Mouse (Mus musculus): Measurements from ENCODE around the gene Cbx7.
"Not testable (repeated sequence)": the region's sequence is repeated elsewhere in the genome, so short reads cannot be mapped to it uniquely, and the experiment has no call there.

Gene Cbx7

DNA sequence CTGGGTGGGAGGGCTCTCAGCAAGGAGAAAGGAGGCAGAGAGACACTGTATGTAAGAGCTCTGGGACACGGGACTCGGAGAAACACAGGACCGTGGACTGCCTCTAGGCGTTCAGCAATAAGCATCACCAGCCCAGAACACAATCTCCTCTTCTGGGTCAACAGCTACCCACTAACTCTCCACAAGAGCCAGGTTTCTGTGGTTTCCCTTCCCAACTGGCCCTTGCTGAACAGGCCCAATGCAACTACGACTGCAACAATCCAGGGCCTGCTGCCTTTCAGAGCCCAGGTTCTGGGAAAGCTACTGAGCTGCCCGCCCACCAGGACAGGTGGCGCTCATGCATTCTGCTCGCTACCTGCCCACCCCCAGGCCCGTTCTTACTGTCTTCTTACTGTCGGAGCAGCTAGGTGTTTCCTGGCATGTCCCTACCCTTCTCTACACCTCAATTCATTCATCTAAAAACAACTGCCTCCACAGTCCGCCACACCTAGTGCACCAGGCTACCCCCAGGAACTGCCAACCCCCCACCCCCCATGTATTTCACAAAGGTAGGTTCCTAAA lies 44.0 kb downstream of the Cbx7 start:
- DNase-seq (ENCODE audit: low spot score) = no peak

DNA sequence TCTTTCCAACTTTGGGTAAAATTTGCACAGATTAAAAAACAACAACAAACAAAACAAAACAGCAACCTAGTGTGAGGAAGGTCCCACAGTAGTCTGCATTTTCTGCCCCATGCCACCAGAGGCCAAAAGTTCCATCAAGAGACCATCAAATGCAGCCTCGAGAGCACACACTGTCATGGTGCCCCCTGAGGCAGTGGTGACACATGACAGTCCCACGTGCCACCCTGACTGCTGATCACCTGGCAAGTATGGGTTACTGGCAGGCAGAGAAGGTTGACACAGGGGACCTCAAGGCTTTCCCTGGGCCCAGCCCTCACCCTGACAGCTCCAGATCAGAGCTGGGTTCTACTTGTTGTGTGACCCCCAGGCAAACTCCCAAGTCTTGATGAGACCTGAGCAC lies 51.1 kb downstream of the Cbx7 start:
- DNase-seq (ENCODE audit: low spot score) = no peak

DNA sequence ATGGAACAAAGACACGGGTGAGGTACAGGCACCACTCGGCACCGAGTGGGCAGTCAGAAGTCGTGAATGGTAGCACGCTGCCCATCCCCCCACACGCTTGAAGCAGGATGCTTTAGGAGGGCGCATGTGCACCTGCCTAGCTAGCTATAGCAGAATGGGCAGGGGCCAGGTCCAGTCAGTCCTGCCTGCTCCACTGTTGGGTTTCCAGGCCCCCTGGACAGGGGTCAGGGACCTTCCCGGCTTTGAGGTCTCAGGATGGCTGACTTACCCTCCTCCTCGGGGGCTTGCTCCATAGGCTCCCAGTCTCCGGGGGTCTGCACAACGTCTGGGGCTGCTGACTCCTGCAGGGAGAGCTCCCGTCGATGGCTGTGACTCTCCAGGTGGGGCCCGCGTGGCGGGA lies 52.4 kb downstream of the Cbx7 start:
- DNase-seq (ENCODE audit: low spot score) = no peak

DNA sequence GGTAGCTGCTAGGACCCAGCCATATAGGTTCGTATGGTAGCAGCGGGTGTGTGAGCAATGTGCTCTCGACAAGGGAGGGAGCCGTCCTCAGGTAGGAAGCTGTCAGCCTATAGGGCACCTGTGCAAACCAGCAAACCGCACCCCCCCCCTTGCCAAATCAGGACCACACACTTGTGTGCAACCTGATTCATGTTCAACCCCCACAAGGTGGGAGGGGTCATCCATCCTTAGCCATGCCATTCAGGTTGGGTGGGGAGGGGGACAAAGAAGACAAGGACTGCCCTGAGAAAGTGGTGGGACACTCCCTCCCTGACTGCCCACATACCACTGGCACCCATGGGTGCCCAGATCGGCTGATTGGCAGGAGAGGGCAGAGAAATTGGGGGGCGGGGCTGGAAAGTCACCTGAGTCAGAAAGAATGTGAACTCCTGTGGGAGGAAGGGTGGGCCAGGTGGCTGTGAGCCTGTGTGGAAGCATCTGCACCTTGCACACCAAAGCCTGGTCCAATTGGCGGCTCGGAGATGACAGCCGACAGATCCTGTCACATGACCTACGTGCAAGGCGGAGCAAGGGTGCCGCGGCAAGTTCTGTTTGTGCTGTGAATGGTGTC lies 53.7 kb downstream of the Cbx7 start:
- no peak for DNase-seq (ENCODE audit: low spot score)

DNA sequence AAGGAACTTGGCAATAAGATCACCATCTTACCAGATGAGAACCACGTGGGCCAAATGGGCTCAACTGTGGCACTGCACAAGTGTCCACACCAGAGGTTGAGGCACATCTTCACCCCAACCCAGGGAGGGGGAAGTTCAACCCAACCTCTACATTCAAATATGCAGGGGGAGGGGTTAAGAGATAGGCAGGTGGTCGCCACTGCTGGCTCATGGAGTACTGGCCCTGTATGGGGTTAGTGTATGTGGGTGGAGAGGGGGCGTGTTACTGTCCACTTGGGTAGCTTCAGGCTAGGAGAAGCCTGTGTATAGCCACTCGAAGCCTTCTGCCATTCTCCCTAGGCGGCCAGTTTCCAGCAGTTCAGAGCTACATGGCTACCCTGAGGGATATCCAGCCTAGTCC lies 54.8 kb downstream of the Cbx7 start:
- DNase-seq (ENCODE audit: low spot score) = no peak

DNA sequence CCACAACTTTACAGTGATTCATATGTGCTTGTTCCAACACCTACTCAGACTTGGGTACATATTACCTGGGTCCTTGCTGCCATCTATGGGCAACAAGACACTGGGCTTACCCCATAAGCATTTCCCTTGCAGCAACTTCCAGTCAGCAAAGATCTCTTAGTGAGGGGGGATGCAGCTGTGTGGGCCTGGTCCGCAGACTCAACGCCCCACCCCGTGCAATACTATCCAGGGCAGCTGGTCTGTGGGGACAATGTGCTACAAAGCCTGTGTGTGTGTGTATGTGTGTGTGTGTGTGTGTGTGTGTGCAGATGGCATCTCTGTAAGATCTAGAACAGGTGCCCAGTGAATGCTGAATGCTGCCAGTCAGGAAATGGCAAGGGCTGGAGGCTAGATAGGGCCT lies 56.6 kb downstream of the Cbx7 start:
- DNase-seq (ENCODE audit: low spot score) = no peak

DNA sequence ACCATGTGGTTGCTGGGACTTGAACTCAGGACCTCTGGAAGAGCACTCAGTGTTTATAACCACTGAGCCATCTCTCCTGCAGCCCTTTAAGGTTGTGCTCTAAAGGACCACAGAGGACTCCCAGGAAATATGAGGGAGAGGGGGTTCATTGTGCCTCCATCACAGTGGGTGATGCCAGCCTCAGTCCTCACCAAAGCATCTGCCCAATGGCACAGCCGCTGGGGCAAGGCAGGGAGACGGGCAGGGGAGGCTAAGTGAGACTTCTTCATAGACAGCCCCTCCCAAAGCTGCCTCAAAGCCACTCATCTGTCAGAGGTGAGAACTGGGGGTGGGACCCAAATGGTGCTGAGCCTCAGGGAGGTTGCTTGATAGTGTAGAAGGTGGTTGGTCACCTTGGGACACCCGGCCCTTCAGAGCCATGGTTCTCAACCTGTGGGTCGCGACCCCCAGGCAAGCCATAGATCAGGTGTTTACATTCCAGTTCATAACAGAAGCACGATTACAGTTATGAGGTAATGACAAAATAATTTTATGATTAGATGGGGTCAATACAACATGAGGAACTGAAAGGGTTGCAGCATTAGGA lies 57.1 kb downstream of the Cbx7 start:
- no peak for DNase-seq (ENCODE audit: low spot score)

DNA sequence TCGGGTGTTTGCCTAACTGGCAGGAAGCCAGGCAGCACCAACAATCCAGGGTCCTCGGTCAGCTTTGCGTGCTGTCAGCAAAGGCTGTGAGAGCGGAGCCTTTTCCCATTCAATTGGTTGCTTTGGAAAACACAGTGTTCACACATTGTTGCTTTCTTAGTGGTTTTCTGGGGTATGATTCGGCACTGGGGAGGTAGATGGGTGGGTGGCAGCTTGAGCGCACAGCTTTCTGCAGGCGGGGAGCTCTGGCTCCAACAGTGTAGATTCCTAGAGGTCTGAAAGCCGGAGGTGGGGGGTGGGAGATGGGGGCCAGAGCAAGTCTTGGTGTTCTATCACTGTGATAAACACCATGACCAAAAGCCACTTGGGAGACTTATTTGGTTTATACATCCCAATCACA lies 59.6 kb downstream of the Cbx7 start:
- no peak for DNase-seq (ENCODE audit: low spot score)

DNA sequence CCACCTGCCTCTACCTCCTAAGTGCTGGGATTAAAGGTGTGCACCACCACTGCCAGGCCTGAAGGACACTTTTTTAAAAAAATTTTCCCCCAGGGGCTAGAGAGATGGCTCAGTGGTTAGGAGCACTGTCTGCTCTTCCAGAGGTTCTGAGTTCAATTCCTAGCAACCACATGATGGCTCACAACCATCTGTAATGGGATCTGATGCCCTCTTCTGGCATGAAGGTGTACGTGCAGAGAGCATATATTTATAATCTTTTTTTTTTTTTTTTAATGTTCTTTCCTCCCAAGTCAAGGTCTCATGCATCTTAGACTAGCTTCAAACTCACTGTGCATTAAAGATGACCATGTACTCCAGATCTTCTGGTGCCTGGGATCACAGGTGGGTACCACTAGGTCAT lies 60.1 kb downstream of the Cbx7 start:
- DNase-seq (ENCODE audit: low spot score) = not testable (repeated sequence)

DNA sequence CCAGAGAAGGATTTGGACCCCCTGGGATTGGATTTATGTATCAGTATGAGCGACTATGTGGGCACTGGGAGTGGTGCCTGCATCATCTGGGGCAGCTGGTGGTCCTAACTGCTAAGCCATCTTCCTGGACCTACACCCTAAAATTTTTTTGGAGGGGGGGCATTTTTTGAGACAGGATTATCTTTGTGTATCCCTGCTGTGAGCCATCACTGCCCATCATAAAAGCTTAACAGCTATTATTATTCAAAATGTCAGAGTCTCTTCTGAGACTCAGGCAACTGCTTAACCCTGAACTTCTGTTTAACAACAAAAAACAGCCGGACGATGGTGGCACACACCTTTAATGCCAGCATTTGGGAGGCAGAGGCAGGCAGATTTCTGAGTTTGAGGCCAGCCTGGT lies 61.9 kb downstream of the Cbx7 start:
- DNase-seq (ENCODE audit: low spot score) = not testable (repeated sequence)

DNA sequence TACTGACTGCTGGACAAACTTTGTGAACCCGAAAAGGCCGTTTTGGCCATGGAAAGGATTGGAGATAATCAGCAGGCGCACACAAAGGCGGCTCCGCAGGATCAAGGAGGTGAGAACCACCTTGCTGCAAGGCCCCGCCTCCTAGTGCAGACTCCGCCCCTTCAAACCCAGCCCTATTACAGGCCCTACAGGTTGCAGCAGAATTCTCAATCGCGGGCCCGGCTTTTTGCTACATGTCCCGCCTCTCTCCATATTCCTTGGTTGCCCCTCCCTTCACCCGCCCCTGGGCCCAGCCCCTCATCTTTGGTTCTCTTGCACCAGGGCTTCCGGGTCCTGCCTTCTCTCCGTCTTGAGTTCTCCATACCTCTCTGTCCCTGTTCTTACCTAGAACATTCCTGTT lies 64.1 kb downstream of the Cbx7 start:
- no peak for DNase-seq (ENCODE audit: low spot score)

DNA sequence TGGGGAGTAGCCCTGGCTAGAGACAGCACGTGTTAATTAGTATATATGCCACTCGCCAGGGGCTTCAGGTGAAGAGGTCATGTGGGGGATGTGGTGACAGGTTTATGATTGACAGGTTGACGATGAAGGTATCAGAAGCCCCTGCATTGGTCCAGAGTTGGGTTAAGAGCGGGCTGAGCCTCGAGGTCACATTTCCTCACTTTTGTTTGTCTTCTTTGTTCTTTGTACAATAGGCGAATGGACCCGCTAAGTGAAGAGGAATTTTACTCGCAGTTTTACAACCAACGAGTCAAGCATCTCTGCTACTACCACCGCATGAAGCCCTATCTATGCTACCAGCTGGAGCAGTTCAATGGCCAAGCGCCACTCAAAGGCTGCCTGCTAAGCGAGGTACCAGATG lies 65.7 kb downstream of the Cbx7 start:
- DNase-seq (ENCODE audit: low spot score) = no peak

DNA sequence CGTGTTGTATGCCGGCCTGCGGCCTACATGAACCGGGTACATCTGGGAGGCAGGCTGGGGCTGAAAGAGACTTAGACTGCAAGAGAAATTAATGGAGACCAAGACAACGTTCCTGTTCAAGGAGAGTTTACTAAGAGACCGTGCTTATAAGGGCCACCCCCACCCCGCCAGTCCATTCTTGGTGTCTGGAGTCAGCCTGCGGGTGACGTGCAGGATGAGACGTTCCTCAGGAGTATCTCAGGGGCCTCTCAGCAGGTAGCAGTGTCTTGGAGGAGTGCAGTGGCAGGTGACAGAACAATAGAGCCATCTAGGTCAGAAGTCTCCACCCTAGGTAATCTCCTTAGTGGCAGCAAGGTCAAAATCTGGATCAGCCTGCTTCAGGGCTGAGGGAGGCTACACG lies 66.2 kb downstream of the Cbx7 start:
- not testable (repeated sequence) for DNase-seq (ENCODE audit: low spot score)

DNA sequence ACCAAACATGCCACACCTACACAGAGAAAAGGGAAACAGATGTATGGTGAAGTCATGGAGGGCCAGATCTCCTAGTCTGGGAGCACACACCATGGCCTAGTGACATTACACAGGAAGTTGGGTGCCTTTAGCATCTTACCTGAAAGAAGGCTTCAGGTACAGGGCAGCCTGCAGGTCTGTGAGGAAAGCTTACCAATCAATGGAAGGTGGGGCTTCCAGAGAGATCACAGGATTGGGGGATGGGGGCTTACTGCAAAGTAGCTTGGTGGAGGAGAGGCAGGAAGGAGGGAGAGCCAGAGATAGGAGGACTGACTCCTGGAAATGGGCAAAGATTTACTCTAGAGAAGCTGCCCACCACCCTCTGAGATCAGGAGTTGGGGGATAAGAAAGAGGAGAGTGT lies 67.0 kb downstream of the Cbx7 start:
- DNase-seq (ENCODE audit: low spot score) = no peak

DNA sequence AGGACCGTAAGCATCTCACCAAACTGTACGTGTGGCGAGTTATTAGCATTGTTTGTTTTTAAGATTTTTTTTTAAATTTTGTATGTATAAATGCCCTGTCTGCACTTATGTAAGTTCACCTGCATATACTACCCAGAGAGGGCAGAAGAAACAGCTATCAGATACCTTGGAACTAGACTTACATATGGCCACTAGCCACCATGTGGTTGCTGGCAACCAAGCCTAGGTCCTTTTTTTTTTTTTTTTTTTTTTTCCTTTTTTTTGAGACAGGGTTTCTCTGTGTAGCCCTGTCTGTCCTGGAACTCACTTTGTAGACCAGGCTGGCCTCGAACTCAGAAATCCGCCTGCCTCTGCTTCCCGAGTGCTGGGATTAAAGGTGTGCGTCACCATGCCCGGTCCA lies 67.8 kb downstream of the Cbx7 start:
- DNase-seq (ENCODE audit: low spot score) = not testable (repeated sequence)

DNA sequence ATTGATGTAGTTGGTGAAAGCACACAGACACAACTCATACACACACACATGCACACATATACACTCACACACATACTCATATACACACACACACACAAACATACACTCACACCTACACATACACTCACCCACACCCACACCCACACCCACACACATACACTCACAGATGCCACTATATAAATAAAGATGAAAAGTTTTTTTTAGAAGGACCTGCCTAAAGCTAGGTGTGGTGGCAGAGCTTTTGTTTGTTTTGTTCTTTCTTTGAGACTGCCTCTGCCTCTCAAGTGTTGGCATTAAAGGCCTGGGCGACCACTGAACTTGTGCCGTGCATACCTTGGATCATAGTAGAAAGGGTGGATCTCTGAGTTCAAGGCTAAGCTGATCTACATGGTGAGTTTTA lies 69.5 kb downstream of the Cbx7 start:
- no peak for DNase-seq (ENCODE audit: low spot score)

DNA sequence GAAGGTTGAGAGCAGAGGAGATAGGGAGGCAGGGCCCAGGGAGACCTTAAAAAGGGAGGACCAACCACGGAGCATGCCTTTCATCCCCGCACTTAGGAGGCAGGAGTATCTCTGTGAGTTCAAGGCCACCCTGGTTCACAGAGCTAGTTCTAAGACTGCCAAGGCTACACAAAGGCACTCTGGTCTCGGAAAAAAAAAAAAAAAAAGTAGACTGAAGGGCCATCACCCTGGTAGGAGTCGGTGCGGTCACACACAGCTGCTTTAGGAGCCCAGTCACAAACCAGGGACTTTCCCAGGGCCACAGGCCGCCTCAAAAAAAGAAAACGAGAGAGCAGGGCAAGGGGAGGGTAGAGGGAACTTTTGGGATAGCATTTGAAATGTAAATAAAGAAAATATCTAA lies 70.2 kb downstream of the Cbx7 start:
- no peak for DNase-seq (ENCODE audit: low spot score)

DNA sequence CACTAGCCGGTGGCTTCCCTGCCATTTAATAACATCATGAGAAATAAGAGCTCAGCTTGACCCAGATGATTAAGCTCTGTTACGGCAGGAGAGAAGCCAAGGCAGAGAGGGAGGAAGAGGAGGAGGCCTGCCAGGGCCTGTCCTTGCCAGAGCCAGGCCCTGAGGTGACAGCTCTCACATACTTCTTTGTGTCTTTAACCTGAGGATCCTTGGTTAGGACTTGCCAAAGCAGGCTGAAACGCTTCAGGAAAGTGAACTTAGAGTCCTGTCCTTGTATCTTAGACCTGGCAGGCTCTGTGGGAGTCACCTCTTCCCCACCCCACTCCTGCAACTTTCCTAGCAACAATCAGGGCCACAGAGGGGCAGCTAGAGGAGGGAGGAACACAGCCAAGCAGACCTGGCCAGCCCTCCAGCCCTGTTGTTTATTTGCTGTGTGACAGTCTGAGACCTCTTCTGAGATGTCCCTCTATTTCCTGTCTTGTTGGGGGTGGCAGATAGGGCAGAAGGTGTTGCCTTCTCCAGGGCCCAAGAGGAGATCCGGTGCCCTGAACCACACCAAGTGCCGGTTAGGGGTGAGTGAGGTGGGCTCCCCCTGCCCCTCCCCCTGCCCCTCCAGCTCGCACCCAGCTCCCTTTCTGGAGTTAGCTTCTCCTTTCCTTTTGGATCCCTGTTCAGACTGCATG lies 71.0 kb downstream of the Cbx7 start:
- DNase-seq (ENCODE audit: low spot score) = no peak

DNA sequence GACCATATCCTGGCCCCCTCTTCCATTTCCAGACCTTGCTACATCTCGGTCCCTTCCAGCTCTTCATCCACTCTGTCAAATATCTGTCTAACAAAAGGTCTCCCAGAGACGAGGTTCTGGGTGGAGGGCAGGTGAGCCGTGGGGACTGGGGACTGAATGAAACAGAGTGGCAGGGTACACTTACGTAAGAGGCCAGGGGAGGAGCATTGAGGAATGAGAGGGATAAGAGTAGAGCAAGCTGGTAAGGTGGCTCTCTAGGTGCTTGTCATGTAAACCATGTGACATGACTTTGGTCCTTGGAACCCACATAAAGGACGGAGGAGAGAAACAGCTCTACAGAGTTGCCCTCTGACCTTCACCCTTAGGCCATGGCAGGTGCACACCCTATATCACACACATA lies 71.9 kb downstream of the Cbx7 start:
- no peak for DNase-seq (ENCODE audit: low spot score)

DNA sequence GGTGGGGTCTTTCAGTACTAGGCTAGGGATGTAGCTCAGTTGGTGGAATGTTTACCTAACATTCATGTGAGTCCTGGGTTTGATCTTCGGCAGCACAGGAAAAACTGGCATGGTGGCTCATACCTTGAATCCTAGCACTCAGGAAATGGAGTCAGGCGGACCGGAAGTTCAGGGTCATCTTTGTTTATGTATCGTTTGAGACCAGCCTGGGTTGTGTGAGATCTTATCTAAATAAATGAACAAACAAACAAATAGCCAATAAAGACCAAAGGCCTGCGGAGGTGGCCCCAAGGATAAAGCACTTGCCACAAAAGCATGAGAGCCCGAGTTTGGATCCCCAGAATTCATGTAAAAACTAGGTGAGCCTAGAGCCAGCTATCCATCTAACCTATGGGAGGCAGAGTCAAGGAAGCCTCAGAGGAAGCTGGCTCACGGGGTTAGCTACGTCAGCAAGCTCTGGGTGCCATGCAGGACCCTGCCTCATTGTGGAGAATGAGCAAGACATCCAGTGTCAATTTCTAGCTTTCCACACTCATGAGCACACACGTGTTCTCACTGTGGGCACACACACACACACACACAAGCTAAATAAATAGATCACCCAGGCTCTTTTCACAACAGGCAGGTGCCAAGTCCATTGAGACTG lies 74.7 kb downstream of the Cbx7 start:
- no peak for DNase-seq (ENCODE audit: low spot score)

DNA sequence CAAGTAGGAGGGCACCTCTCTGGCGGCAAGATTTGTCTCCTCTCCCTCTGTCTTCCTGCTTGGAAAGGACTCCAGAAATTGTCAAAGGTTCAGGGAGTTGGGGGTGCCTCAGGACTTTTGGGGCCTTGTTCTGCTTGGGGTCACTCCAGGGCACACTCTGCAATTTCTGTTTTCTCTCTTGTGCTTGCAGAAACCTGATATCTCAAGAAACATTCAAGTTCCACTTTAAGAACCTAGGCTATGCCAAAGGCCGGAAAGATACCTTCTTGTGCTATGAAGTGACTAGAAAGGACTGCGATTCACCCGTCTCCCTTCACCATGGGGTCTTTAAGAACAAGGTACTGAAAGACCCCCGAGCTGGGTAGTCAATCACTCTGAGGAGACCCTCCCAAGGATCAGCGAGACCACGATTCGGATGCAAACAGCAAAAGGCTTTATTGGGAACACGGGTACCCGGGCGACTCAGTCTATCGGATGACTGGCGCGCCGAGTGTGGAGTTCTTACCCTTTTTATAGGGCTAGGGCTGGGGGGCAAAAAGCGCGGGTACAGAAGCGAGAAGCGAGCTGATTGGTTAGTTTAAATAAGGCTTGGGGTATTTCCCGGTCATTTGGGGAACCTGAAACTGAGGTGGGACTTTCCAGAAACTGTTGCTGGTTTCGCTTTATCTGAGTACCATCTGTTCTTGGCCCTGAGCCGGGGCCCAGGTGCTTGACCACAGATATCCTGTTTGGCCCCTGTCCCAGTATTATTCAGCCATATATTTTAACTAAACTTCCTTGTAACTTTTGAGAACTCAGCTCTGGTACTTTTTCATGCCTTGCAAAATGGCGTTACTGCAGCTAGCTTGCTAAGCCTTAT lies 75.5 kb downstream of the Cbx7 start:
- not testable (repeated sequence) for DNase-seq (ENCODE audit: low spot score)

DNA sequence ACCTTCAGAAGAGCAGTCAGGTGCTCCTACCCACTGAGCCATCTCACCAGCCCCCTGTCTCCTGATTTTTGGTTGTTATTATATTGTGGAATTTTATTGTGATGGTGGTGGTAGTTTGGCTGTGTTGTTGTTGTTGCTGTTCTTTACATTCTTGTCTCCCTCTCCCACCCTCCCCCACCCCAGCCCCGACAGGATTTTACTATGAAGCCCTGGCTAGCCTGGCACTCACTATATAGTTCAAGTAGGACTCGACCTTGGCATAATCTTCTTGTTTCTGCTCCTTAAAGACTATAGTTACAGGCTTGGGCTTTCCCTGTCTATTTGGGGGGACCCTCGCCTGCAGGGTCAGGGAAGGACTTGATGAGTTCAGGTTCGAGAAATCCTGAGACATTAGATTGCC lies 76.6 kb downstream of the Cbx7 start:
- no peak for DNase-seq (ENCODE audit: low spot score)
